Mouse (Mus musculus) embryonic facial prominence, embryonic 10.5 days (tissue): Measurements from ENCODE around the gene Sfpq. TPM values are rescaled to one million over a fixed set of nuclear protein-coding genes. Genes with fewer than 3 reads are reported as not detected.
"Not testable (repeated sequence)": the region's sequence is repeated elsewhere in the genome, so short reads cannot be mapped to it uniquely, and the experiment has no call there.

Source experiments
- DNase-seq: peaks from one replicate; pipeline ENCODE4 v3.0.0-alpha.2; 2017; ENCODE audit warnings: low spot score
- H3K27ac ChIP-seq: fragments of 300-500 bp; sonication (generic); replicated peaks from 2 replicates; pipeline ENCODE4 v1.5.1; 2016; ENCODE audit warnings: mild to moderate bottlenecking
- H3K27me3 ChIP-seq: fragments of 300-500 bp; sonication (generic); replicated peaks from 2 replicates; pipeline ENCODE4 v1.6.1; 2016; ENCODE audit warnings: low read depth, mild to moderate bottlenecking; ENCODE audit not compliant: poor library complexity, severe bottlenecking
- H3K36me3 ChIP-seq: fragments of 300-500 bp; sonication (generic); replicated peaks from 2 replicates; pipeline ENCODE4 v1.6.1; 2016; ENCODE audit warnings: mild to moderate bottlenecking, moderate library complexity
- H3K4me1 ChIP-seq: fragments of 300-500 bp; sonication (generic); 2 replicates; pipeline ENCODE4 v1.6.1; 2016
- H3K4me3 ChIP-seq: fragments of 300-500 bp; sonication (generic); 2 replicates; pipeline ENCODE4 v1.5.1; 2016; ENCODE audit warnings: mild to moderate bottlenecking, moderate library complexity
- H3K9me3 ChIP-seq: fragments of 300-500 bp; sonication (generic); 2 replicates; pipeline ENCODE4 v1.6.1; 2016; ENCODE audit warnings: mild to moderate bottlenecking
- WGBS: fragments of 180-500 bp; shearing (Covaris S2); methylation state at CpG from one replicate; pipeline ENCODE4 v1.1.7; 2016; 5-methylcytosine and 5-hydroxymethylcytosine counted together
- polyA plus RNA-seq: library from polyadenylated mRNA; unstranded; fragments of >200 nt; fragmentation: Nextera tagmentation; extraction: Ambion mirVana; gene quantifications from 2 replicates; pipeline ENCODE4 v1.2.1, GENCODE M21; 2016

Gene Sfpq
- polyA plus RNA-seq, 1 experiment from 2014 or later = 120 TPM

DNA sequence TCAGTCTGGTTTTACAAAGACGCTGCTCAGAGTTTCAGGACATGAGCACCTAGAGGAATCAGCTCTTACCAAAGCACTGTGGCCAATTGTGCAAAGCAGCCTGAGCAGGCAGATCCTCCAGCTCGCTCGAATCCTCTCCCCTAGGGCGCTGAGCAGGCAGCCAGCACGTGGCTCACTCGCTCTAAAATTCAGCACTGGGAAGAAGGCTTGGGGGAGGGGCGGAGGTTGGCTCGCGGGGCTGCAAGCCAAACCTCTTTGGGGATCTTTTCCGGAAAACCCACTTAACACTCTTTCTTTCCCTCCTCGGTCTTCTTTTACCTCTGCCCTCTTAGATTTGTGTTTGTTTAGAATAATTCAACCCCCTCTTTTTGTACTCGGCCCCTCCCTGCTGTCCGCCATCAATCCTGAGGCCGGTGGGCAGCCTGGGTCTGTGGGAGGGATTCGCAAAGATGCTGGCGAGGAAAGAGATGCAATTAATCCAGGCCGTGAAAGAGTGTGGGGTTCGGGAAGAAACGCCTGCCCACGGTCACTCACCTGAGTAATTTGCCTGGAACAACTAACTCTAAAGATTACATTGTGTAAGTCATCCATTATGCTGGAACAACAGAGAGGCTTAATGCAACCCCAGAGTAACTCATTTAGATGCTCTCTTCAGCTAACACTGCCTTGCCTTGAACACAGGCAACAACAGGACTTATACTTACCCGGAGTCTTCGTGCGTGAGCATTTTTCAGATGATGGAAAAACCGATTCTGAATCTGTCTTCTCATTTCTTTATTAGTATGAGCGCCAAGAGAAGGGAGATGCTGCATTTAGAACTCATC, 15.8 kb upstream of the Sfpq start:
- H3K27ac ChIP-seq = peak overlapping the region; percentile 83

DNA sequence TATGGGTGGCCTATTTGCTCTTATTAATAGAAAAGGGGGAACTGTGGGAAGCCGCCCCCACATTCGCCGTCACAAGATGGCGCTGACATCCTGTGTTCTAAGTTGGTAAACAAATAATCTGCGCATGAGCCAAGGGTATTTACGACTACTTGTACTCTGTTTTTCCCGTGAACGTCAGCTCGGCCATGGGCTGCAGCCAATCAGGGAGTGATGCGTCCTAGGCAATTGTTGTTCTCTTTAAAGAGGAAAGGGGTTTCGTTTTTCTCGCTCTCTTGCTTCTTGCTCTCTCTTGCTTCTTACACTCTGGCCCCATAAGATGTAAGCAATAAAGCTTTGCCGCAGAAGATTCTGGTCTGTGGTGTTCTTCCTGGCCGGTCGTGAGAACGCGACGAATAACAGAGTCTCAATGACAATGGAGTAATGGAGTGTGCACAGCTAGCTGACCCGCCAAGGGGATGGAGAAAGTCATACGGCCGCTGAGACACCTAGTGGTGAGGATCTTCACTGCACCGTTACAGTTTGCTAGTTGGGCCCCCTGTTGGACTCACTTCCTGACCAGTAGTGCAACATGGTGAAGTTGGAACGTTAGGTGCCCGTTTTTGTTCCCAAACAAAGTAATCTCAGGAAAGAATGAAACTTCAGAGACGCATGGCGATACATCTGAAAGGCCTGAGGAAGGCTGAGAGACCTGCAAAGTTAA, 5.7 kb upstream of the Sfpq start:
- WGBS = 18% methylated on average over 14 of the region's 26 CpGs
- not testable (repeated sequence) for H3K9me3 ChIP-seq, H3K27me3 ChIP-seq, H3K36me3 ChIP-seq, H3K27ac ChIP-seq, H3K4me1 ChIP-seq
- H3K4me3 ChIP-seq = peak overlapping the region; percentile 44
- DNase-seq = peak; percentile 87

More for the DNA sequence above, 15.8 kb upstream of the Sfpq start:
- H3K4me1 ChIP-seq = peaks cover 14% of the 10 kb centered on the region
- no peaks in the 10 kb centered on the region for H3K9me3 ChIP-seq
- DNase-seq = peak; percentile 84
- no peaks in the 10 kb centered on the region for H3K27me3 ChIP-seq
- no peaks in the 10 kb centered on the region for H3K36me3 ChIP-seq
- 18% methylated on average over 25 of the region's 25 CpGs for WGBS
- peak overlapping the region; percentile 47 for H3K4me3 ChIP-seq

DNA sequence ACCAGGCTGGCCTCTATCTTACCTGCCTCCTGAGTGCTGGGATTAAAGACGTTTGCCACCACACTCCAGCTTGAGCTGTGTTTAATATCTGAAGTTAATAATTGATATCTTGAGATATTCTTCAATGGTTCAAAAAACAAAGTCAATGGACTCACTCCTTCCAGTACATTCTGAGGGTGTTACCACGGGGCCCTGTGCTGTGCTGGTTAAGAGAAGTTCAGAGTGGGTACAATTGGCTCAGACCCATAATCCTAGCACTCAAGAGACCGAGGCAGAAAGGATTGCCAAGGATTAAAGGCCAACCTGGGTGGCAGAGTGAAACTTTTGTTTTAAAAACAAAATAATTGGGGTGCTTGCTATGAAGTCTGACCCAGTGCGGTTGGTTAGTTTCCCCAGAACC, 4.8 kb upstream of the Sfpq start:
- no peak overlapping the region for H3K4me3 ChIP-seq
- no peaks in the 10 kb centered on the region for H3K36me3 ChIP-seq
- DNase-seq = no peak
- H3K9me3 ChIP-seq = no peaks in the 10 kb centered on the region
- no peak overlapping the region for H3K27ac ChIP-seq
- no peaks in the 10 kb centered on the region; the same call in 1 of the 2 replicates for H3K4me1 ChIP-seq
- no peaks in the 10 kb centered on the region for H3K27me3 ChIP-seq
- WGBS = 85% methylated on average over 4 of the region's 4 CpGs

DNA sequence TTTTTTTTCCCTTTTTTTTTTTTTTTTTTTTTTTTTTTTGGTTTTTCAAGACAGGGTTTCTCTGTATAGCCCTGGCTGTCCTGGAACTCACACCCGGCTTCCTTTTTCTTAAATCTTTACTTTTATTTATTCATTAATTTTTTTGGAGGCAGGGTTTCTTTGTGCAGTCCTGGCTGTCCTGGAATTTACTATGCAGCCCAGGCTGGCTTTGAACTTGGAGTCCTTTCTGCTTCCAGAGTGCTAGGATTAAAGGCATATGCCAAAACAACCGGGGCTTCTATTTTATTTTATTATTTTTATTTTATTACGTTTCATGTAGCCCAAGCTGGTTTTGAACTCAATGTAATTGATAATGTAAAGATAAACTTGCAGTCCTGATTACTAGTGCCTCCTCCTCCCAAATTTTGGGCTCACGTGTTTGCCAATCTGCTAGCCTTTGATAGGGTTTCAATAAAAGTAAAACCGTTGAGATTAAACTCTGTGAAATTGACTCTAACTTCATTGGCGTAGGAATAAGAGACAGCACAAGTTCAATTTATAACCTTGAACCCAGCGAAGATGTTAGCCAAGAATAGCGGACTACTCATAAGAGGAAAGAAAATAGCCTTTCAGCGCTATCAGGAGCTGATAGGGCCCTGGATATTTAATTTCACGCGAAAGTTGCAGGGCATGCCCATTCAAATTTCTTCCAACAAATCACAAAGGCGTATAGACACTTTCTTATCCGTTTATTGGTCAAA, 543 bp upstream of the Sfpq start:
- no peaks in the 10 kb centered on the region for H3K27me3 ChIP-seq
- H3K4me3 ChIP-seq = peak overlapping the region; percentile 95
- H3K36me3 ChIP-seq = peaks cover 41% of the 10 kb centered on the region
- H3K27ac ChIP-seq = peak overlapping the region; percentile 70; the same call in 1 of the 2 replicates
- WGBS = 14% methylated on average over 13 of the region's 13 CpGs
- no peak for DNase-seq
- peaks cover 20% of the 10 kb centered on the region for H3K4me1 ChIP-seq
- H3K9me3 ChIP-seq = no peaks in the 10 kb centered on the region

DNA sequence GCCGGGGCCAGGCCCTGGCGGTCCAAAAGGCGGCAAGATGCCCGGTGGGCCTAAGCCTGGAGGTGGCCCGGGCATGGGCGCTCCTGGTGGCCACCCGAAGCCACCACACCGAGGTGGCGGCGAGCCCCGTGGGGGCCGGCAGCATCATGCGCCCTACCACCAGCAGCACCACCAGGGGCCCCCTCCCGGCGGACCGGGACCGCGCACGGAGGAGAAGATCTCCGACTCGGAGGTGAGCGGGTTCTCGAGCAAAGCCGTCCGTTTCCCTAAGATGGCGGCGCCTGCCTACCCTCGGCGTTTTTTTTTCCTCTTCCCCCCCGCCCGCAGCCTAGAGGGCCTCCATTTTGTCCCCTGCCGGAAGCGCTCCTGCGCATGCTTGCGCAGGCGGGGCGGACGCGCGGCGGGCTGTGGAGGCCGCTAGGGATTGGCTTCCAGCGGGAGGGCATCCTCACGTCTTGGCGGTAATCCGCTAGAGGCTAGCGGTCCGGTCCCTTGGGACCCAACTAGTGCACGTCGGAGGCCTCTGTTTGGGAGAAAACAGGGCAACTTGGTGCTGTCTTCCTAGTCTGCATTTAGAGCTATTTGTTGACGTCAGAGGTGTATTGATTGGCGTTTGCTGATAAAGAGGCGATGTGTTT, 984 bp downstream of the Sfpq start:
- Histone ChIP-seq H3K9me3 (no peaks in the 10 kb centered on the region), H3K4me1 (peaks cover 25% of the 10 kb centered on the region), H3K4me3 (peak overlapping the region; percentile 95), H3K36me3 (peaks cover 56% of the 10 kb centered on the region), H3K27ac (peak overlapping the region; percentile 100), H3K27me3 (no peaks in the 10 kb centered on the region)
- WGBS = under 1% methylated on average over 53 of the region's 53 CpGs
- DNase-seq = peak; percentile 93

DNA sequence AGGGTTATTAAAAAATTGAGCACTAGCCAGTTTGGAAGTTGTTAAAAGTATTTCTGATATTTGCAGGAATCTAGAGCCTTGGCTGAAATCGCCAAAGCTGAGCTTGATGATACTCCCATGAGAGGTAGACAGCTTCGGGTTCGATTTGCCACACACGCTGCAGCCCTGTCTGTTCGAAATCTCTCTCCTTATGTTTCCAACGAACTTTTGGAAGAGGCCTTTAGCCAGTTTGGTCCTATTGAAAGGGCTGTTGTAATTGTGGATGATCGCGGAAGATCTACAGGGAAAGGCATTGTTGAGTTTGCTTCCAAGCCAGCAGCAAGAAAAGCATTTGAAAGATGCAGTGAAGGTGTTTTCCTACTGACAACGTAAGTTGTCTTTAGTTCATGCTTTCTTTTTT, 2.1 kb downstream of the Sfpq start:
- WGBS = 7% methylated on average over 9 of the region's 9 CpGs
- no peak overlapping the region; the same call in 1 of the 2 replicates for H3K27ac ChIP-seq
- peak overlapping the region; percentile 95 for H3K4me3 ChIP-seq
- H3K9me3 ChIP-seq = no peaks in the 10 kb centered on the region
- no peak for DNase-seq
- H3K4me1 ChIP-seq = peaks cover 25% of the 10 kb centered on the region
- H3K27me3 ChIP-seq = no peaks in the 10 kb centered on the region
- H3K36me3 ChIP-seq = peaks cover 67% of the 10 kb centered on the region

DNA sequence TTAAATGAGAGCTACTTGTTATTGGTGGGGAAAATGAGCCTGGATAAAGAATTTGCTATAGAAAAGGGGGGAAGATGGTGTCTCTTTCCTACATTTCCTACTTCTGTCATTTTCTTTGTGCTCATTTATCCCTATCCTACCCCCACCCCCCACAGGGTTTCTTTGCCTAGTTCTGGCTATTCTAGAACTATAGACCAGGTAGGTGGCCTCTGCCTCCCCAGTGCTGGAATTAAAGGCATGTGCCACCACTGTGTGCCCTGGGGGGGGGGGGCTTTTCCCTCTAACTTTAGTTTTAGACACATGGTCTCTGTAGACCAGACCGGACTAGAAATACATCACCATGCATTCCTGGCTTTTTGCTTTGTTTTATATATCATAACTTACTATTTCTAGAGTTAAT, 3.1 kb downstream of the Sfpq start:
- peak overlapping the region; percentile 95 for H3K4me3 ChIP-seq
- WGBS = 85% methylated on average over 1 of the region's 1 CpGs
- no peaks in the 10 kb centered on the region for H3K9me3 ChIP-seq
- H3K36me3 ChIP-seq = peaks cover 77% of the 10 kb centered on the region
- no peak for DNase-seq
- H3K27ac ChIP-seq = no peak overlapping the region
- peaks cover 25% of the 10 kb centered on the region for H3K4me1 ChIP-seq
- no peaks in the 10 kb centered on the region for H3K27me3 ChIP-seq

DNA sequence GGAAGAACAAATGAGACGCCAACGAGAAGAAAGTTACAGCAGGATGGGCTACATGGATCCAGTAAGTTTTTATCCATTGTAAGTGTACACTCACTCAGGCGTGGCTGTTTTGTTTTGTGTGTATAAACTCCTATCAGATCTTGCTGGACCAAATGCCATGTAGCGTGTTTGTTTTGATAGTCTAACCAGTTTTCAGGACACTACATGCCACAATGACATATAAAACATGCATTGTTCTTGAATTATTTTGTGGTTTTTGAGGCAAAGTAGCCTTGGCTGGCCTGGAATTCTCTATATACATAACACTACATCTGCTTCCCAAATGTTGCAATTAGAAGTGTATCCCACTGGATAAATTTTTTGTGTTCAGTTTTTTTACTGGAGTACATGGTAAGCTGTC, 5.7 kb downstream of the Sfpq start:
- Histone ChIP-seq H3K4me1 (peaks cover 25% of the 10 kb centered on the region), H3K27ac (no peak overlapping the region), H3K4me3 (peak overlapping the region; percentile 9; the same call in 1 of the 2 replicates), H3K36me3 (peaks cover 100% of the 10 kb centered on the region), H3K9me3 (no peaks in the 10 kb centered on the region), H3K27me3 (no peaks in the 10 kb centered on the region)
- 92% methylated on average over 4 of the region's 4 CpGs for WGBS
- no peak for DNase-seq

DNA sequence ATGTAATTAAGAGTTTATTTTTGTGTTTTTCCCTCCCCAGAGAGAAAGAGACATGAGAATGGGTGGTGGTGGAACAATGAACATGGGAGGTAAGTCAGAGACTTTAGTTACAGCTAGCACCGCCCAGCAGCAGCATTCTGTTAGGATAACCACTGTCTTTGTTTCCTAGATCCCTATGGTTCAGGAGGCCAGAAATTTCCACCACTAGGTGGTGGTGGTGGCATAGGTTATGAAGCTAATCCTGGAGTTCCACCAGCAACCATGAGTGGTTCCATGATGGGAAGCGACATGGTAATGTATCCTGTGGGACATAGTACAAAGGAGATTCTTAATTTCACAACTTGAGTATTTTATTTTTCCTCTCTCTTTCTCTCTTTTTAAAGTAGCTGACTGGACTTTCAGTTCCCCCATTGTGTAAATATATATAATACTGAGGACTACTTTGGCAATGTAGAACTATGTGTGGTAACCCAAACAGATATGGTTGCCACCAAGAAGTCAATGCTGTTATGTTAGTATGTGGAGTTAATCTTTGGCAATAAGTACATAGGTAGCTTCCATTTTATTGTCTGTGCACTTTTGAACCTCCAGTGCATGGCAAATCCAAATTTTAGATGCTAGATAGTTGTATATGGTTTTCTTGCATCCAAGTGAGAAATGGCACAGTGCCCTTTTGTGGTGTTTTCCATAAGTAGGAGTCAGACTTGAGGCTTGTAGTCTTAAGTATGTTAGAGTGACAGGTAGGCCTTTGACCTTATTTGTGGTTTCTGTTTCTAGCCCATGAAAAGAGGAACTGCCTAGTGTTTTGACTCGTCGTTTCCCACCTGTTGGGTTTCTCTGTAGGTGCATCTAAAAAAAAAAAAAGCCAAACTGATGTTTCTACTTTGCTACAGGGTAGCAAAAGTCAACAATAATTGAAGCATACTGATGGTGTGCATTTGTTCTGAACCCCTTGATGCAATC, 6.4 kb downstream of the Sfpq start:
- Histone ChIP-seq H3K4me1 (peaks cover 25% of the 10 kb centered on the region), H3K9me3 (no peaks in the 10 kb centered on the region), H3K4me3 (no peak overlapping the region), H3K36me3 (peaks cover 100% of the 10 kb centered on the region), H3K27ac (no peak overlapping the region), H3K27me3 (no peaks in the 10 kb centered on the region)
- 83% methylated on average over 4 of the region's 4 CpGs for WGBS
- DNase-seq = peak; percentile 48

DNA sequence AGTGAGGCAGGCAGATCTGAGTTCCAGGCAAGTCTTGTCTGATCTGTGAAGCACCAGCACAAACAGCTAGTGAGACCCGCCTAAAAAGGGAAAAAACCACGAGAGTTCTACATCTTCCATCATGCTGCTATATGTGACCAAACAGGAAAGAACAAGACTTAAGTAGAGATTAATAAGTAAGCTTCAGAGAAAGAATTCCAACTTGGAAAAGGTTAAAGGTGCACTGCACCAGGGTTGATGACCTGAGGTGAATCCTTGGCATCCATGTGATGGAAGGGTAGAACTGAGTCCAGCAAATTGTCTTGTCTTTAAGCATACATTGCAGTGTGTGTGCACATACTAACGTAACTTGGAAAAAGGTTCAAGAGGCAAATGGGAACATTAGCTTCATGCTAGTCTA, 16.0 kb downstream of the Sfpq start:
- Histone ChIP-seq H3K27ac (no peak overlapping the region), H3K36me3 (peaks cover 99% of the 10 kb centered on the region), H3K9me3 (no peaks in the 10 kb centered on the region), H3K27me3 (no peaks in the 10 kb centered on the region), H3K4me3 (no peak overlapping the region), H3K4me1 (no peaks in the 10 kb centered on the region)
- DNase-seq = no peak
- WGBS = 93% methylated on average over 3 of the region's 3 CpGs
